Mouse (Mus musculus) left cerebral cortex, postnatal 4 days (tissue): ENCODE results near the gene Cldn4. TPM values are rescaled to one million over a fixed set of nuclear protein-coding genes. Genes with fewer than 3 reads are reported as not detected.
"Not testable (repeated sequence)": the region's sequence is repeated elsewhere in the genome, so short reads cannot be mapped to it uniquely, and the experiment has no call there.

Experiments used
- DNase-seq: peaks from one replicate; pipeline ENCODE4 v3.0.0-alpha.2; 2022
- intact Hi-C: fragments of 180-260 bp; cut with DNase I; formaldehyde crosslinking; loops from one replicate; pipeline ENCODE4 v1.15.1; 2025
- total RNA-seq, 2 experiments: library from RNA; stranded (reverse); gene quantifications; 2 replicates each; pipeline ENCODE4 v1.2.3; 2021

Gene Cldn4
- total RNA-seq, 2 experiments from 2014 or later: 0.18 TPM; not detected in 1

- peak; percentile 79 for DNase-seq
- intact Hi-C loops: loop anchor here (5.0 to 10.0 kb wide), 2 partner anchors 58 to 221 kb away; partner anchors contain the start of genes Eln and Tmem270
Observed at GRCm38 (mm10) chr5:134965473-134965851, 18.7 kb upstream of the Cldn4 start.

GRCm38 (mm10) chr5:134964655-134965054 lies 17.9 kb upstream of the Cldn4 start:
- intact Hi-C loops: loop anchor here (5.0 to 10.0 kb wide), 2 partner anchors 57 to 220 kb away; partner anchors contain the start of genes Eln and Tmem270
- not testable (repeated sequence) for DNase-seq

- intact Hi-C loops: loop anchor here (10.0 kb wide), 1 partner anchor 219 kb away; the partner anchor contains the start of gene Eln
- DNase-seq: no peak
Observed at GRCm38 (mm10) chr5:134963546-134963945, 16.8 kb upstream of the Cldn4 start.

GRCm38 (mm10) chr5:134961519-134961918 lies 14.8 kb upstream of the Cldn4 start:
- no peak for DNase-seq
- intact Hi-C loops: loop anchor here (10.0 kb wide), 1 partner anchor 217 kb away; the partner anchor contains the start of gene Eln

GRCm38 (mm10) chr5:134960430-134960829 lies 13.7 kb upstream of the Cldn4 start:
- DNase-seq: no peak
- intact Hi-C loops: loop anchor here (10.0 kb wide), 1 partner anchor 216 kb away; the partner anchor contains the start of gene Eln

- peak; percentile 38 for DNase-seq
- intact Hi-C loops: no loop called here
Observed at GRCm38 (mm10) chr5:134959114-134959513, 12.4 kb upstream of the Cldn4 start.

- no peak for DNase-seq
- intact Hi-C loops: no loop called here
Observed at GRCm38 (mm10) chr5:134955491-134955890, 8.8 kb upstream of the Cldn4 start.

GRCm38 (mm10) chr5:134951053-134951884 lies 4.5 kb upstream of the Cldn4 start:
- DNase-seq: no peak

GRCm38 (mm10) chr5:134948085-134948439 lies 1.3 kb upstream of the Cldn4 start:
- no peak for DNase-seq
- intact Hi-C loops: no loop called here

More at GRCm38 (mm10) chr5:134951053-134951884, 4.5 kb upstream of the Cldn4 start:
- intact Hi-C loops: no loop called here

- DNase-seq: no peak
- intact Hi-C loops: no loop called here
Observed at GRCm38 (mm10) chr5:134947420-134948084, 818 bp upstream of the Cldn4 start.

- intact Hi-C loops: no loop called here
- no peak for DNase-seq
Observed at GRCm38 (mm10) chr5:134946063-134946856, 474 bp downstream of the Cldn4 start.

GRCm38 (mm10) chr5:134945266-134945959 lies 1.3 kb downstream of the Cldn4 start:
- intact Hi-C loops: no loop called here
- DNase-seq: no peak

GRCm38 (mm10) chr5:134944179-134944578 lies 2.6 kb downstream of the Cldn4 start:
- DNase-seq: no peak
- intact Hi-C loops: no loop called here

GRCm38 (mm10) chr5:134942740-134943139 lies 4.0 kb downstream of the Cldn4 start:
- intact Hi-C loops: no loop called here
- DNase-seq: no peak

GRCm38 (mm10) chr5:134941472-134942209 lies 5.1 kb downstream of the Cldn4 start:
- no peak for DNase-seq
- intact Hi-C loops: no loop called here

GRCm38 (mm10) chr5:134939554-134939953 lies 7.2 kb downstream of the Cldn4 start:
- DNase-seq, intact Hi-C loops: not testable (repeated sequence)

- no peak for DNase-seq
- intact Hi-C loops: no loop called here
Observed at GRCm38 (mm10) chr5:134939069-134939468, 7.7 kb downstream of the Cldn4 start.

- intact Hi-C loops: no loop called here
Observed at GRCm38 (mm10) chr5:134936626-134937185, 10.0 kb downstream of the Cldn4 start.

GRCm38 (mm10) chr5:134936051-134936450 lies 10.7 kb downstream of the Cldn4 start:
- no peak for DNase-seq
- intact Hi-C loops: no loop called here

More at GRCm38 (mm10) chr5:134936626-134937185, 10.0 kb downstream of the Cldn4 start:
- no peak for DNase-seq
